Mouse (Mus musculus): ENCODE measurements around the gene Defb13. TPM values are rescaled to one million over a fixed set of nuclear protein-coding genes. Genes with fewer than 3 reads are reported as not detected.
"Not testable (repeated sequence)": the region's sequence is repeated elsewhere in the genome, so short reads cannot be mapped to it uniquely, and the experiment has no call there.

Gene Defb13
- polyA plus RNA-seq (2015; fragmentation: Nextera tagmentation; extraction: Ambion mirVana), result not detected in 2 replicates

DNA sequence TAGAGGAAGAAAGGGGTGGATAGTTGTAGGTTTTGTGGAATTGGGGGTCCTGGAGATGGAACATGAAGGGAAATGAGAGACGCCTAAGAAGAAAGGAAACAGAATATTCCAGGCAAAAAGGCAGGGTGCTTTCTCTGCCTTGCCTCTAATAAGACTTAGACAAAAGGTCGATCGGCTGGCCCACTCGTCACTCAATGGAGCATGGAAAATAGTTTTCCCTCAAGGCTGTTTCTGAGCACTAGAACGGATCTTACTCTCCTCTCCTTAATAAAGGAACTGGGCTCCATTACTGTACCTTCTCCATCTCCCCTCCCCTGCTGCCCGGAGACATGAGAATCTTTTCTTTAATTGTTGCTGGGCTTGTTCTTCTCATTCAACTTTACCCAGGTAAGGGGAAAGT lies at the start of gene Defb13:
Defb13 (plus strand) TSS at position 301 of the 400 bp plus-strand sequence.
- H3K27ac ChIP-seq (ENCODE audit: low read depth), result no peak within 1 kb of the TSS
- H3K27me3 ChIP-seq (ENCODE audit: insufficient read depth, low read length), result no peaks in the 10 kb centered on the region
- H3K9me3 ChIP-seq (ENCODE audit: low read length), result no peaks in the 10 kb centered on the region
- ATAC-seq (no peak), DNase-seq (no peak)
- no peak within 1 kb of the TSS for H3K4me3 ChIP-seq (ENCODE audit: low read depth, low read length)
- H3K9ac ChIP-seq (replicated peaks), result no peak within 1 kb of the TSS
- no peak for TF ChIP-seq EP300 (IDR thresholded peaks at IDR 0.05; ENCODE audit: low read depth)
- TF ChIP-seq CTCF (IDR thresholded peaks at IDR 0.05; ENCODE audit: low read depth), result no peak
- H3K36me3 ChIP-seq (replicated peaks; ENCODE audit: insufficient read depth, low read length), result no peaks in the 10 kb centered on the region
- H3K4me1 ChIP-seq (ENCODE audit: insufficient read depth), result no peaks in the 10 kb centered on the region
- no peak within 1 kb of the TSS for H3K4me2 ChIP-seq (ENCODE audit: low read depth, low read length)
- WGBS (ENCODE audit: insufficient replicate concordance), result 80% methylated on average over 6 of the region's 6 CpGs

DNA sequence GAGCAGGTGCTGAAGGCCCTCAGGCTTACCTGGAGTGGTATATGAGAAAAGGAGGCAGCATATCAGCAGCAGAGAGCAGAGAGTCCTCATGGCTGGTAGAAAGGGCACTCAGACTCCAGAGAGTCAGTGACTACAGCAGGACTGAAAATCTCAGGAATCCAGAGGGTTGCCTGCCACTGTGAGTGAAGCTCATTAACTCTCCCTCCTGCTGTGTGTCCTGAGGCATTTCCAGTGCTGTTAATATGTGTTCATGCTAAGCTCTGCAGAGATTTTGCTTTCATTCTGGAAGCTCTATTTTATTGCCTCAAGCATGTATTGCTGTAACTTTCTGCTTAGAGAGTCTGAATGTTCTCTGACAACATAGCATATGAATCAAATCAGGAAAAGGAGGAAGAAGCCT lies 40.3 kb upstream of the Defb13 start, which contains the start of gene Defb11:
Defb11 (minus strand) TSS at position 123 of the 400 bp plus-strand sequence.
- H3K4me1 ChIP-seq (ENCODE audit: insufficient read depth); H3K9ac ChIP-seq (replicated peaks); H3K27ac ChIP-seq (ENCODE audit: low read depth); H3K4me3 ChIP-seq (ENCODE audit: low read depth, low read length); H3K27me3 ChIP-seq (ENCODE audit: insufficient read depth, low read length); H3K4me2 ChIP-seq (ENCODE audit: low read depth, low read length); ATAC-seq; H3K9me3 ChIP-seq (ENCODE audit: low read length); H3K36me3 ChIP-seq (replicated peaks; ENCODE audit: insufficient read depth, low read length); DNase-seq: not testable (repeated sequence)

DNA sequence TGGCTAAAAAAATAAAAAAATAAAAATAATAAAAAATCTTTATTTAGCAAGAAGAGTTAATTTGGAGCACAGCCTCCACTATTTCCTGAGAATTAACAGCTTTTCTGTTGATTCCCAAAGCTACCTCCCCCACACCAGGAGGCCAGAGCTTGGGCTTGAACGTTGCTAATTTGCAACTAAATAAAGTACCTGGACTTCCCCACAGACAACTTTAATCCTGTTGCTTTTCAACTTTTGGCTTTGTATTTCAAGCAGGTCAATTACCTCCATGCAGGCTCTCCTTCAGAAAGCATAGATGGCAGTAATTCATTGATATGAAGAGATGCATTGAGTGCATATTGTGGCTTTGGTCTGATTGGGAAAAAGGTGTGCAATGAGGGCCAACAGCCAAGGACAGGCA lies 34.6 kb upstream of the Defb13 start:
- Histone ChIP-seq H3K27me3 (ENCODE audit: insufficient read depth, low read length) (no peaks in the 10 kb centered on the region), H3K36me3 (replicated peaks; ENCODE audit: insufficient read depth, low read length) (no peaks in the 10 kb centered on the region), H3K4me1 (ENCODE audit: insufficient read depth) (no peaks in the 10 kb centered on the region), H3K4me3 (ENCODE audit: low read depth, low read length) (no peak overlapping the region), H3K9me3 (ENCODE audit: low read length) (no peaks in the 10 kb centered on the region), H3K4me2 (ENCODE audit: low read depth, low read length) (no peak overlapping the region), H3K9ac (replicated peaks) (no peak overlapping the region), H3K27ac (ENCODE audit: low read depth) (no peak overlapping the region)
- TF ChIP-seq CTCF (IDR thresholded peaks at IDR 0.05; ENCODE audit: low read depth) (no peak), EP300 (IDR thresholded peaks at IDR 0.05; ENCODE audit: low read depth) (no peak)
- WGBS (ENCODE audit: insufficient replicate concordance), result 18% methylated on average over 1 of the region's 1 CpGs
- ATAC-seq, result no peak
- no peak for DNase-seq

DNA sequence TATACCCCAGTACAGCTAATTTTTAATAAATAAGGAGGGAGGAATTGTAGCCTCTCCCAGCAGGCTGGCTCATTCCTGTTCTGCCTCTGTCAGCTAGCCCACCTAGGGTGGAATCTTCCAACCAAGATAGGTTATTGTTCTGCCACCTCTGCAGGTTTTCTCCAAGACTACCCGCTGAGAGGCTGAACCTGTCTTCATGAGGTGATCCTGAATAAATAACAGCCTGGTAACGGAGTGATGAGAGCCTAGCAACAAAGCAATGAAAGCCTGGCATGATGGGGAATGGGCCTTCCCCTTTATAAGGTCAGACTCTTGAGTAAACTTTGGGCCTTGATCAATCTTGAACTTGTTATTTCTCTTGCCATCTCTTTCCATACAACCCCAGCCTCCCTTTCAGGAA lies 34.0 kb upstream of the Defb13 start:
- no peaks in the 10 kb centered on the region for H3K27me3 ChIP-seq (ENCODE audit: insufficient read depth, low read length)
- 14% methylated on average over 2 of the region's 2 CpGs for WGBS (ENCODE audit: insufficient replicate concordance)
- H3K4me1 ChIP-seq (ENCODE audit: insufficient read depth), result no peaks in the 10 kb centered on the region
- TF ChIP-seq CTCF (IDR thresholded peaks at IDR 0.05; ENCODE audit: low read depth), result no peak
- TF ChIP-seq EP300 (IDR thresholded peaks at IDR 0.05; ENCODE audit: low read depth), result no peak
- H3K36me3 ChIP-seq (replicated peaks; ENCODE audit: insufficient read depth, low read length), result no peaks in the 10 kb centered on the region
- no peaks in the 10 kb centered on the region for H3K9me3 ChIP-seq (ENCODE audit: low read length)
- DNase-seq (no peak), ATAC-seq (no peak)
- H3K4me2 ChIP-seq (ENCODE audit: low read depth, low read length), result no peak overlapping the region
- H3K4me3 ChIP-seq (ENCODE audit: low read depth, low read length), result no peak overlapping the region
- H3K9ac ChIP-seq (replicated peaks), result no peak overlapping the region
- H3K27ac ChIP-seq (ENCODE audit: low read depth), result no peak overlapping the region

DNA sequence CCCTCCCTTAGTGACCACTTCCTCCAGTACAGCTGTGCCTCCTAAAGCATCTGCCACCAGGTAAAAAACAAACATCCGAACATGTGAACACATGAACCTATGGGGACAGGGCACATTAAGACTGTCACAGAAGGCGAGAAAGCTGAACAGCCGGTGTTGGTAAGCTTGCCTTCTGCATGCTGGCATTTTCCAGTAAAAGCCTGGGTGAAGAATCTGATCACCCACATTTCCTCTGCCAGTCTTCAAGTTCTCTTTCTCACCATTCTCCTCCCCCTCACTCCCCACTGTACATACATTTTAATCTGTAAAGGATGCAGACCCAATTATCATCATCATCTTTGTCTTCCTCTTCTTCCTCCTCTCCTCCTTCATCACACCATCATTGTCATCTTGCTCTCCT lies 30.9 kb upstream of the Defb13 start:
- DNase-seq, result no peak
- Histone ChIP-seq H3K4me1 (ENCODE audit: insufficient read depth) (no peaks in the 10 kb centered on the region), H3K9me3 (ENCODE audit: low read length) (no peaks in the 10 kb centered on the region), H3K27ac (ENCODE audit: low read depth) (no peak overlapping the region), H3K9ac (replicated peaks) (no peak overlapping the region), H3K27me3 (ENCODE audit: insufficient read depth, low read length) (no peaks in the 10 kb centered on the region), H3K4me2 (ENCODE audit: low read depth, low read length) (no peak overlapping the region), H3K36me3 (replicated peaks; ENCODE audit: insufficient read depth, low read length) (no peaks in the 10 kb centered on the region), H3K4me3 (ENCODE audit: low read depth, low read length) (no peak overlapping the region)
- TF ChIP-seq CTCF (IDR thresholded peaks at IDR 0.05; ENCODE audit: low read depth) (no peak), EP300 (IDR thresholded peaks at IDR 0.05; ENCODE audit: low read depth) (no peak)
- WGBS (ENCODE audit: insufficient replicate concordance), result 65% methylated on average over 3 of the region's 3 CpGs
- ATAC-seq, result no peak

DNA sequence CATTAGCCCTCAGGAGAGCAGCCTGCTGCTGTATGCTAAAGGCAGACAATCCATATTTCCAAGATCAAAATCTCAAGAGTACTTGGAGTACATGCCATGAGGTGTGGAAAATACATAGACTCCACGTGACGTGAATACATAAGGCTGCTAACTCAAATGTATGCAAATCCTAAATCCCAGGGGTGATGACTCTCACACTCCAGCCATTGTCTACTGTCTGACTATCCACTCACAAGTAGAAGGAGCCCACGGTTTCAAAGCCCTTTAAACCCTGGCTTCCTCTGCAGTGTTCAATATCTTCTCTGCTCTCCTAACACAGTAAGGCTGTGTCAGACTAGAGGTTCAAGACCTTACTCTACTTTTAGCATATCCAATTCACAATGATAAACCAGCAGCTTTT lies 15.8 kb upstream of the Defb13 start:
- not testable (repeated sequence) for H3K4me2 ChIP-seq (ENCODE audit: low read depth, low read length); H3K4me3 ChIP-seq (ENCODE audit: low read depth, low read length); ATAC-seq; DNase-seq; H3K27ac ChIP-seq (ENCODE audit: low read depth); H3K9ac ChIP-seq (replicated peaks); H3K27me3 ChIP-seq (ENCODE audit: insufficient read depth, low read length); H3K9me3 ChIP-seq (ENCODE audit: low read length); H3K36me3 ChIP-seq (replicated peaks; ENCODE audit: insufficient read depth, low read length); H3K4me1 ChIP-seq (ENCODE audit: insufficient read depth)
- 80% methylated on average over 3 of the region's 3 CpGs for WGBS (ENCODE audit: insufficient replicate concordance)

DNA sequence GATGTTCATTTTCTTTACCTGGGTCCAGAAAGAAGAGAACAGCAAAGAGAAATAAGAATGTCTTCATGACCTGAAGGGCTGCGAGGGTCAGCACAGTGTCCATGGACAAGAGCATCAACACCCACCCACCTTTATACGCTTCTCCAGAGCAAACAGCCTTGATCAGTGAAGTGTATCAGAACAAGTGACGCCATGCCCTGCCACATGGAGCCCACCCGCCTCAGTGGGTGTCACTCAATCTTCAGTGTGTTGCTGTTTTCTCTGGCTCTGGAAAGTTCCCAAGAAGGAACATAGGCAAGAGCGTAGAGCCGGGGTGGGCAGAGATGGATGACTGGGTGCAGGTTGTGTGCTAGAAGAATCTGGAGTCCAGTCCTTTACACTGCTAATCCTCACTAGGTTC lies 14.0 kb upstream of the Defb13 start, which contains the start of gene Defb15:
Defb15 (minus strand) TSS at position 101 of the 400 bp plus-strand sequence.
- WGBS (ENCODE audit: insufficient replicate concordance), result 81% methylated on average over 6 of the region's 6 CpGs
- Histone ChIP-seq H3K4me3 (ENCODE audit: low read depth, low read length) (no peak within 1 kb of the TSS), H3K27ac (ENCODE audit: low read depth) (no peak within 1 kb of the TSS), H3K4me2 (ENCODE audit: low read depth, low read length) (no peak within 1 kb of the TSS), H3K27me3 (ENCODE audit: insufficient read depth, low read length) (no peaks in the 10 kb centered on the region), H3K9me3 (ENCODE audit: low read length) (no peaks in the 10 kb centered on the region), H3K9ac (replicated peaks) (no peak within 1 kb of the TSS), H3K4me1 (ENCODE audit: insufficient read depth) (no peaks in the 10 kb centered on the region), H3K36me3 (replicated peaks; ENCODE audit: insufficient read depth, low read length) (no peaks in the 10 kb centered on the region)
- ATAC-seq (no peak), DNase-seq (no peak)
- TF ChIP-seq CTCF (IDR thresholded peaks at IDR 0.05; ENCODE audit: low read depth), result no peak
- TF ChIP-seq EP300 (IDR thresholded peaks at IDR 0.05; ENCODE audit: low read depth), result no peak

DNA sequence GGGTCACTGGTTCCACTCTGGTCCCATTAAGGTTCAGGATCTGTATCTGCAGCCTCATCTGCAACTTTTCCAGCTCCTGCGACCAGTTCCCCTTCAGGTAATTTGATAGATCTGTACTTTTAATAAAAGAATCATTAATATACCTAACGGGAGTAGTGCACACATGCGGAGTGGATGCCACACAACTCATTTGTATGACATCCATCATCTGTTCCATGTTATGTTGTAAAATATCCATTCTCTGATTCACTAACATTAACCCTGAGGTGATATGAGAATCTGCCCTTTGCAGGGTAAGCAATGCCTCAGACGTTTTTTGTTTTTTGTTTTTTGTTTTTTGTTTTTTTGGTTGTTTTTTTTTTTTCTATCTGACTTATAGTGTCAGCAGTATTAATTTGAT lies 8.5 kb upstream of the Defb13 start, which contains the start of gene Defb35:
Defb35 (plus strand) TSS at position 301 of the 400 bp plus-strand sequence.
- not testable (repeated sequence) for DNase-seq; H3K9me3 ChIP-seq (ENCODE audit: low read length); H3K9ac ChIP-seq (replicated peaks); H3K27me3 ChIP-seq (ENCODE audit: insufficient read depth, low read length); H3K27ac ChIP-seq (ENCODE audit: low read depth); H3K4me1 ChIP-seq (ENCODE audit: insufficient read depth); ATAC-seq; H3K4me3 ChIP-seq (ENCODE audit: low read depth, low read length); H3K4me2 ChIP-seq (ENCODE audit: low read depth, low read length); H3K36me3 ChIP-seq (replicated peaks; ENCODE audit: insufficient read depth, low read length)
- WGBS (ENCODE audit: insufficient replicate concordance), result 71% methylated on average over 4 of the region's 4 CpGs

All from liver, postnatal 0 days (tissue).